In genomic region chr3:51170225-51170852, GRCm38 (mm10) we compare ENCODE assay signal across 8 mouse cellular contexts. TPM values are rescaled to one million over a fixed set of nuclear protein-coding genes. Genes with fewer than 3 reads are reported as not detected.
DNase-seq lines count a peak whose midpoint lies in the region; ATAC-seq and TF ChIP-seq lines count a peak whose summit lies in the region.

No protein-coding gene starts in this region.

- H3K27me3 ChIP-seq in embryonic facial prominence, embryonic 15.5 days: no peaks in the 10 kb centered on the region

- 34% methylated on average over 19 of the region's 19 CpGs for WGBS in bone marrow, adult 2 months
- 25% methylated on average over 19 of the region's 19 CpGs for WGBS in embryonic facial prominence, embryonic 15.5 days
- WGBS in lung, adult 2 months: 24% methylated on average over 19 of the region's 19 CpGs
- WGBS in olfactory bulb, adult 2 months: 39% methylated on average over 19 of the region's 19 CpGs

- no peak overlapping the region for H3K27ac ChIP-seq in bone marrow, adult 2 months (ENCODE audit: control insufficient read depth, insufficient read depth, low read depth, low read length, poor library complexity)
- H3K27ac ChIP-seq in embryonic facial prominence, embryonic 15.5 days (replicated peaks): no peak overlapping the region
- H3K27ac ChIP-seq in olfactory bulb, adult 2 months (ENCODE audit: insufficient read depth, low read depth, low read length): no peak overlapping the region

- peak; percentile 86 to 90 for DNase-seq in heart, postnatal 10 days
- DNase-seq in kidney, postnatal 36 days: peak; percentile 75 to 86
- peak; percentile 78 for DNase-seq in lung, adult 2 months
- DNase-seq in testis, postnatal 14 days (ENCODE audit: low spot score): peak; percentile 62

- intact Hi-C loops in heart, postnatal 10 days (cut with DNase I): loop anchor here (1.0 to 5.0 kb wide), 3 partner anchors 263 to 866 kb away; no protein-coding TSS in a partner anchor

- H3K4me3 ChIP-seq in bone marrow, adult 2 months (replicated peaks; ENCODE audit: control insufficient read depth, low read depth, low read length): no peak overlapping the region
- H3K4me3 ChIP-seq in embryonic facial prominence, embryonic 15.5 days (replicated peaks): no peak overlapping the region
- no peak overlapping the region for H3K4me3 ChIP-seq in lung, adult 2 months (replicated peaks; ENCODE audit: extremely low read depth, low read depth, low read length)
- H3K4me3 ChIP-seq in olfactory bulb, adult 2 months (ENCODE audit: insufficient read depth, low read depth, low read length): no peak overlapping the region

- no peaks in the 10 kb centered on the region for H3K9me3 ChIP-seq in embryonic facial prominence, embryonic 15.5 days (replicated peaks)

- H3K4me2 ChIP-seq in embryonic facial prominence, embryonic 15.5 days (replicated peaks): no peak overlapping the region

- no peak for TF ChIP-seq POLR2A in bone marrow, adult 2 months (IDR thresholded peaks at IDR 0.05; ENCODE audit: borderline replicate concordance, control insufficient read depth, low read depth, low read length)
- TF ChIP-seq POLR2A in lung, adult 2 months (IDR thresholded peaks at IDR 0.05; ENCODE audit: borderline replicate concordance, extremely low read depth, low read depth, low read length): no peak
- TF ChIP-seq POLR2A in olfactory bulb, adult 2 months (IDR thresholded peaks at IDR 0.05; ENCODE audit: insufficient read depth, low read depth, low read length): no peak

- H3K9ac ChIP-seq in embryonic facial prominence, embryonic 15.5 days: no peak overlapping the region

- peak; percentile 98 for TF ChIP-seq CTCF in bone marrow, adult 2 months (IDR thresholded peaks at IDR 0.05; ENCODE audit: control insufficient read depth, insufficient read depth, low read length)
- peak; percentile 99 for TF ChIP-seq CTCF in lung, adult 2 months (IDR thresholded peaks at IDR 0.05; ENCODE audit: insufficient read depth, low read length)
- TF ChIP-seq CTCF in olfactory bulb, adult 2 months (IDR thresholded peaks at IDR 0.05; ENCODE audit: insufficient read depth, low read depth, low read length): peak; percentile 81

- ATAC-seq in CD4-positive, CD25-positive, alpha-beta regulatory T cell, adult 4 months: peak; percentile 66
- peak; percentile 47; the same call in 1 of the 2 replicates for ATAC-seq in embryonic facial prominence, embryonic 15.5 days (ENCODE audit: insufficient number of reproducible peaks, low FRiP score, low TSS enrichment, low read depth)

- H3K36me3 ChIP-seq in embryonic facial prominence, embryonic 15.5 days: no peaks in the 10 kb centered on the region

- H3K4me1 ChIP-seq in bone marrow, adult 2 months (ENCODE audit: control insufficient read depth, insufficient read depth, low read length): no peaks in the 10 kb centered on the region
- H3K4me1 ChIP-seq in embryonic facial prominence, embryonic 15.5 days: no peaks in the 10 kb centered on the region
- no peaks in the 10 kb centered on the region for H3K4me1 ChIP-seq in lung, adult 2 months (ENCODE audit: control insufficient read depth, insufficient read depth, low read length)
- no peaks in the 10 kb centered on the region for H3K4me1 ChIP-seq in olfactory bulb, adult 2 months (ENCODE audit: control insufficient read depth, insufficient read depth, low read length)

RNA-seq across cellular contexts. Expression of gene Noct, which starts 53.9 kb away (rescaled TPM):
- 1 to 10 TPM; 3.3 to 4.4 TPM for polyA plus RNA-seq in CD4-positive, CD25-positive, alpha-beta regulatory T cell, adult 4 months (2017; shearing (Covaris generic))
- 14.4 and 18.3 TPM in 2 replicates for polyA plus RNA-seq in bone marrow, adult 2 months (2011; ENCODE audit: insufficient read depth, insufficient read length, low replicate concordance, missing spikeins)
- 9.8 and 11.3 TPM in 2 replicates for polyA plus RNA-seq in embryonic facial prominence, embryonic 15.5 days (2015; fragmentation: Nextera tagmentation; extraction: Ambion mirVana)
- total RNA-seq in heart, postnatal 10 days (2021): 10 to 100 TPM; 28.9 to 75.4 TPM
- polyA plus RNA-seq in lung, adult 2 months (2012; rRNA removed): 8.2 and 9.9 TPM in 2 replicates
- not detected in 2 replicates for polyA plus RNA-seq in olfactory bulb, adult 2 months (2012; ENCODE audit: insufficient read depth, insufficient read length, low replicate concordance, missing spikeins)
